Mouse (Mus musculus): ENCODE data around the gene Uvrag.

The Uvrag gene

GRCm38 (mm10) chr7:98836646-98837045 is 304.3 kb downstream of the Uvrag start:
- DNase-seq, result peak; percentile 86

- DNase-seq, result no peak
These were observed 305.2 kb downstream of the Uvrag start for GRCm38 (mm10) chr7:98835519-98836441.
